Mouse (Mus musculus) erythroblast, embryonic 14.5 days (primary cell): ENCODE data around the gene Esr1.

Experiments used
- GATA1 ChIP-seq: IDR thresholded peaks from 2 replicates; pipeline ENCODE4 v1.6.1; 2012; ENCODE audit warnings: low read length, inconsistent platforms, mixed read lengths
- TAL1 ChIP-seq: IDR thresholded peaks from 3 replicates; pipeline ENCODE4 v1.6.1; 2012; ENCODE audit warnings: low read length, inconsistent platforms, mixed read lengths

- TF ChIP-seq TAL1 = no peak
- TF ChIP-seq GATA1 = no peak
Observed at GRCm38 (mm10) chr10:4983919-4984318, 372.5 kb downstream of the Esr1 start.
